ENCODE assay signal across 22 mouse cellular contexts in the genomic region with DNA sequence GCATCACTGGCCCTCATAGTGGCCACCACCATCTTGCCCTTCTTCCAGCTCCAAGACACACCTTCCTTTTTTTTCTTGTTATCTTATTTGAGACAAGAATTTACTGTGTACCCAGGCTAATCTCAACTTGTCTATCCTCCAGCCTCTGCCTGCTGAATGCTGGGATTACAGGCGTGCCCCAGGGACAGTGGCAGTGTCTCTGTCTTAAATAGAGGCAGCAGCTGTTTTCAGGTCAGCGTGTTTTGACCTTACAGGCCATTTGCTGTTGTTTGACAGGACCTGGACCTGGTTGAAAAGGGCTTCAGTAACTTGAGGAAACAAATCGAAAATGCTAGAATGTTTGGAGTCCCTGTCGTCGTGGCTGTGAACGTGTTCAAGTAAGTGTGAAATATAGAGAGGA. TPM values are rescaled to one million over a fixed set of nuclear protein-coding genes. Genes with fewer than 3 reads are reported as not detected.
DNase-seq lines count a peak whose midpoint lies in the region; ATAC-seq and TF ChIP-seq lines count a peak whose summit lies in the region.
"Had no signal": no experiment of that assay in that cellular context is flagged by ENCODE, and none has a peak within 500 bp of the region (broad histone marks: within the 10 kb centered on the region; RNA-seq: fewer than 3 reads in every experiment).

No protein-coding gene starts in this region.

- WGBS in heart, adult 2 months = 63% methylated on average over 6 of the region's 6 CpGs
- WGBS in kidney, embryonic 15.5 days = 46% methylated on average over 6 of the region's 6 CpGs
- 56% methylated on average over 6 of the region's 6 CpGs for WGBS in kidney, adult 2 months

- TF ChIP-seq POLR2A in heart, adult 2 months (IDR thresholded peaks at IDR 0.05; ENCODE audit: insufficient read depth, low read depth, low read length) = no peak
- TF ChIP-seq POLR2A in kidney, adult 2 months (IDR thresholded peaks at IDR 0.05; ENCODE audit: low read depth, low read length) = no peak
- no peak for TF ChIP-seq POLR2A in myocyte (IDR thresholded peaks at IDR 0.05; ENCODE audit: insufficient read length, low read depth)

- no peaks in the 10 kb centered on the region for H3K27me3 ChIP-seq in heart, adult 2 months (ENCODE audit: control insufficient read depth, insufficient read depth, low read length)
- no peaks in the 10 kb centered on the region for H3K27me3 ChIP-seq in kidney, embryonic 15.5 days
- H3K27me3 ChIP-seq in kidney, adult 2 months (replicated peaks; ENCODE audit: control insufficient read depth, insufficient read depth, low read length) = no peaks in the 10 kb centered on the region
- H3K27me3 ChIP-seq in megakaryocyte, embryonic 14.5 days (replicated peaks) = no peaks in the 10 kb centered on the region
- H3K27me3 ChIP-seq in myocyte (ENCODE audit: control insufficient read depth, insufficient read depth, insufficient read length) = no peaks in the 10 kb centered on the region
- H3K27me3 ChIP-seq: limb, embryonic 15.5 days; neural tube, embryonic 15.5 days had no signal

- H3K4me2 ChIP-seq in kidney, embryonic 15.5 days = no peak overlapping the region
- H3K4me2 ChIP-seq in myocyte (ENCODE audit: low read depth) = no peak overlapping the region
- H3K4me2 ChIP-seq: limb, embryonic 15.5 days; neural tube, embryonic 15.5 days had no signal

- H3ac ChIP-seq in myocyte (ENCODE audit: control insufficient read depth, insufficient read length) = no peak overlapping the region

- no peaks in the 10 kb centered on the region for H3K79me2 ChIP-seq in heart, adult 2 months (replicated peaks; ENCODE audit: control insufficient read depth, insufficient read depth, low read length)
- H3K79me2 ChIP-seq in myocyte (ENCODE audit: control insufficient read depth, insufficient read depth) = no peaks in the 10 kb centered on the region

- no peak for TF ChIP-seq CTCF in heart, adult 2 months (IDR thresholded peaks at IDR 0.05)
- TF ChIP-seq CTCF in kidney, adult 2 months (conservative IDR thresholded peaks at IDR 0.05; ENCODE audit: insufficient read depth, insufficient read length, low read depth, low read length) = no peak

- ATAC-seq in kidney, embryonic 15.5 days (replicated peaks; ENCODE audit: low FRiP score) = no peak
- ATAC-seq in megakaryocyte, adult 5-6 weeks (ENCODE audit: poor library complexity, severe bottlenecking) = no peak
- ATAC-seq: CD4-positive, CD25-positive, alpha-beta regulatory T cell, adult 4 months; hindbrain, postnatal 0 days had no signal

- H3K4me1 ChIP-seq in heart, adult 2 months (ENCODE audit: control insufficient read depth, insufficient read depth, low read length) = peaks cover 19% of the 10 kb centered on the region
- H3K4me1 ChIP-seq in kidney, embryonic 15.5 days = peaks cover 31% of the 10 kb centered on the region
- H3K4me1 ChIP-seq in kidney, adult 2 months (ENCODE audit: control insufficient read depth, insufficient read depth, low read length) = no peaks in the 10 kb centered on the region
- peaks cover 89% of the 10 kb centered on the region for H3K4me1 ChIP-seq in megakaryocyte, embryonic 14.5 days

- H3K36me3 ChIP-seq in heart, adult 2 months (ENCODE audit: control insufficient read depth, insufficient read depth, low read length) = peaks cover 8% of the 10 kb centered on the region
- H3K36me3 ChIP-seq in kidney, embryonic 15.5 days = peaks cover 69% of the 10 kb centered on the region
- H3K36me3 ChIP-seq in kidney, adult 2 months (ENCODE audit: control insufficient read depth, insufficient read depth, low read length) = peaks cover 5% of the 10 kb centered on the region
- peaks cover 78% of the 10 kb centered on the region for H3K36me3 ChIP-seq in megakaryocyte, embryonic 14.5 days (replicated peaks; ENCODE audit: low read length)
- peaks cover 9% of the 10 kb centered on the region for H3K36me3 ChIP-seq in myocyte (ENCODE audit: control insufficient read depth, insufficient read depth)

- no peaks in the 10 kb centered on the region for H3K9me3 ChIP-seq in kidney, embryonic 15.5 days (replicated peaks)
- no peaks in the 10 kb centered on the region for H3K9me3 ChIP-seq in megakaryocyte, embryonic 14.5 days
- H3K9me3 ChIP-seq: limb, embryonic 15.5 days; neural tube, embryonic 15.5 days had no signal

- no peak overlapping the region for H3K4me3 ChIP-seq in heart, adult 2 months
- no peak overlapping the region for H3K4me3 ChIP-seq in kidney, embryonic 15.5 days (replicated peaks)
- H3K4me3 ChIP-seq in kidney, adult 2 months (ENCODE audit: insufficient read depth, low read depth, low read length) = no peak overlapping the region
- H3K4me3 ChIP-seq in megakaryocyte, embryonic 14.5 days (replicated peaks) = peak overlapping the region; percentile 74
- H3K4me3 ChIP-seq in myocyte = no peak overlapping the region
- H3K4me3 ChIP-seq: left cerebral cortex, adult 2 months; limb, embryonic 15.5 days; neural tube, embryonic 15.5 days had no signal

- peak overlapping the region; percentile 53 for H3K27ac ChIP-seq in heart, adult 2 months
- peak overlapping the region; percentile 27; the same call in 1 of the 2 replicates for H3K27ac ChIP-seq in kidney, embryonic 15.5 days
- no peak overlapping the region for H3K27ac ChIP-seq in kidney, adult 2 months (ENCODE audit: insufficient read depth, low read depth, low read length)
- H3K27ac ChIP-seq: hindbrain, postnatal 0 days; kidney, postnatal 0 days; left cerebral cortex, adult 2 months; limb, embryonic 15.5 days; neural tube, embryonic 15.5 days had no signal

- no peak for TF ChIP-seq EP300 in heart, adult 2 months (IDR thresholded peaks at IDR 0.05; ENCODE audit: insufficient read depth, low read depth, low read length)

- DNase-seq in heart, adult 2 months = no peak
- no peak for DNase-seq in heart, postnatal 4 days
- no peak for DNase-seq in kidney, adult 2 months
- DNase-seq in spleen, adult 18-20 months = no peak
- DNase-seq: adrenal gland, postnatal 14 days; cerebellum, adult 9-11 months; gastrocnemius, postnatal 25 days; kidney, adult 11 months; right cerebral cortex, adult 18-20 months; right cerebral cortex, postnatal 4 days; thymus, adult 18-20 months; thymus, postnatal 36 days had no signal

- H3K9ac ChIP-seq in heart, adult 2 months (ENCODE audit: low read depth, low read length) = no peak overlapping the region
- no peak overlapping the region for H3K9ac ChIP-seq in kidney, embryonic 15.5 days
- H3K9ac ChIP-seq: limb, embryonic 15.5 days; neural tube, embryonic 15.5 days had no signal

- intact Hi-C loops in heart, adult 2 months (cut with DNase I) = no loop called here

TF ChIP-seq in myocyte, 11 proteins besides CTCF, POLR2A, EP300 and RAD21 (continues in another document):
- TF ChIP-seq TCF3 (IDR thresholded peaks at IDR 0.05; ENCODE audit: insufficient read length, low read depth) (no peak), CEBPB (IDR thresholded peaks at IDR 0.05; ENCODE audit: insufficient read depth, poor library complexity, severe bottlenecking) (no peak), MYOD1 (IDR thresholded peaks at IDR 0.05; ENCODE audit: control insufficient read depth in 1 of 3, insufficient read length in 2 of 3, low read depth in 2 of 3) (peak in 1 of 3 experiments; percentile 55), POLR2AphosphoS2 (IDR thresholded peaks at IDR 0.05; ENCODE audit: insufficient read length, low read depth) (no peak), MAX (IDR thresholded peaks at IDR 0.05; ENCODE audit: low read depth) (no peak), SRF (IDR thresholded peaks at IDR 0.05; ENCODE audit: control insufficient read depth, insufficient read length, low read depth) (no peak), MYOG (IDR thresholded peaks at IDR 0.05; ENCODE audit: control insufficient read depth in 1 of 3, insufficient read depth in 1 of 3, insufficient read length in 2 of 3, low read depth in 2 of 3) (peak in 2 of 3 experiments; percentile 11 to 43)

RNA-seq across cellular contexts. Expression of gene Akap5, which starts 14.1 kb away (rescaled TPM):
- total RNA-seq in heart, adult 2 months (2021) = 1 to 10 TPM; 1.0 to 1.7 TPM
- 1.1 and 2.3 TPM in 2 replicates for polyA plus RNA-seq in heart, adult 2 months (2012; rRNA removed)
- total RNA-seq in heart, postnatal 4 days (2021) = 1 to 10 TPM; 3.2 to 3.3 TPM
- polyA plus RNA-seq in kidney, embryonic 15.5 days (2015; fragmentation: Nextera tagmentation; extraction: Ambion mirVana) = 1.3 and 1.6 TPM in 2 replicates
- polyA plus RNA-seq in kidney, adult 2 months (2012; rRNA removed) = 0.19 and 0.27 TPM in 2 replicates
- 0.63 TPM in 1 of 2 replicates, not detected in the other for polyA plus RNA-seq in megakaryocyte, embryonic 14.5 days (2012; ENCODE audit: insufficient read depth, low replicate concordance)
- not detected in 2 replicates for total RNA-seq in megakaryocyte, adult 5-6 weeks (2015)
- total RNA-seq in megakaryocyte, adult 5-6 weeks (2017) = 0.08 and 0.15 TPM in 2 replicates
- polyA plus RNA-seq in myocyte (2012; fragmentation: generic; extraction: Trizol) = 0.02 TPM

RNA-seq across cellular contexts. Expression of gene Mthfd1, which starts 55.5 kb away (rescaled TPM):
- 10 to 100 TPM; 27.4 to 30.2 TPM for total RNA-seq in heart, adult 2 months (2021)
- polyA plus RNA-seq in heart, adult 2 months (2012; rRNA removed) = 16.9 and 25.6 TPM in 2 replicates
- 10 to 100 TPM; 35.0 to 37.4 TPM for total RNA-seq in heart, postnatal 4 days (2021)
- 100 and 103 TPM in 2 replicates for polyA plus RNA-seq in kidney, embryonic 15.5 days (2015; fragmentation: Nextera tagmentation; extraction: Ambion mirVana)
- polyA plus RNA-seq in kidney, adult 2 months (2012; rRNA removed) = 128 and 132 TPM in 2 replicates
- polyA plus RNA-seq in megakaryocyte, embryonic 14.5 days (2012; ENCODE audit: insufficient read depth, low replicate concordance) = 30.6 and 61.4 TPM in 2 replicates
- total RNA-seq in megakaryocyte, adult 5-6 weeks (2015) = 18.4 and 22.9 TPM in 2 replicates
- 32.6 and 33.4 TPM in 2 replicates for total RNA-seq in megakaryocyte, adult 5-6 weeks (2017)
- polyA plus RNA-seq in myocyte (2012; fragmentation: generic; extraction: Trizol) = 31.8 TPM

RNA-seq across cellular contexts. Expression of gene Zbtb25, which starts 58.8 kb away (rescaled TPM):
- 1 to 10 TPM; 6.8 to 7.9 TPM for total RNA-seq in heart, adult 2 months (2021)
- polyA plus RNA-seq in heart, adult 2 months (2012; rRNA removed) = 6.0 and 13.4 TPM in 2 replicates
- 10 to 100 TPM in 1 of 2 experiments, 1 to 10 TPM in 1; 9.5 to 11.5 TPM for total RNA-seq in heart, postnatal 4 days (2021)
- 14.9 and 16.3 TPM in 2 replicates for polyA plus RNA-seq in kidney, embryonic 15.5 days (2015; fragmentation: Nextera tagmentation; extraction: Ambion mirVana)
- polyA plus RNA-seq in kidney, adult 2 months (2012; rRNA removed) = 4.9 and 5.9 TPM in 2 replicates
- 2.4 and 7.2 TPM in 2 replicates for polyA plus RNA-seq in megakaryocyte, embryonic 14.5 days (2012; ENCODE audit: insufficient read depth, low replicate concordance)
- total RNA-seq in megakaryocyte, adult 5-6 weeks (2015) = 11.9 and 13.5 TPM in 2 replicates
- 7.2 and 9.2 TPM in 2 replicates for total RNA-seq in megakaryocyte, adult 5-6 weeks (2017)
- polyA plus RNA-seq in myocyte (2012; fragmentation: generic; extraction: Trizol) = 6.1 TPM

RNA-seq across cellular contexts. Expression of gene Zbtb1, which starts 59.4 kb away (rescaled TPM):
- total RNA-seq in heart, adult 2 months (2021) = 1 to 10 TPM; 3.0 to 3.9 TPM
- 1.1 and 2.3 TPM in 2 replicates for polyA plus RNA-seq in heart, adult 2 months (2012; rRNA removed)
- 1 to 10 TPM; 6.9 to 7.6 TPM for total RNA-seq in heart, postnatal 4 days (2021)
- 10.3 and 10.8 TPM in 2 replicates for polyA plus RNA-seq in kidney, embryonic 15.5 days (2015; fragmentation: Nextera tagmentation; extraction: Ambion mirVana)
- polyA plus RNA-seq in kidney, adult 2 months (2012; rRNA removed) = 1.5 and 1.6 TPM in 2 replicates
- 0.79 and 4.7 TPM in 2 replicates for polyA plus RNA-seq in megakaryocyte, embryonic 14.5 days (2012; ENCODE audit: insufficient read depth, low replicate concordance)
- total RNA-seq in megakaryocyte, adult 5-6 weeks (2015) = 8.9 and 11.7 TPM in 2 replicates
- total RNA-seq in megakaryocyte, adult 5-6 weeks (2017) = 9.1 and 10.1 TPM in 2 replicates
- polyA plus RNA-seq in myocyte (2012; fragmentation: generic; extraction: Trizol) = 1.7 TPM
